Mouse (Mus musculus) intestine, embryonic 14.5 days (tissue): ENCODE results near the gene Pkp2. TPM values are rescaled to one million over a fixed set of nuclear protein-coding genes. Genes with fewer than 3 reads are reported as not detected.

Experiments used
- ATAC-seq: fragments of 200-750 bp; cut with Nextera tagmentation; replicated peaks from 2 replicates; pipeline ENCODE4 v1.8.0; 2017; ENCODE audit warnings: low read depth, moderate number of reproducible peaks, moderate TSS enrichment, moderate library complexity; ENCODE audit not compliant: low FRiP score, low TSS enrichment
- DNase-seq: peaks from one replicate; pipeline ENCODE4 v3.0.0-alpha.2; 2018; ENCODE audit warnings: low spot score
- H3K27ac ChIP-seq: fragments of 300-500 bp; sonication (generic); 2 replicates; pipeline ENCODE4 v1.5.1; 2014; ENCODE audit warnings: low read depth, mild to moderate bottlenecking, control low read depth
- H3K27me3 ChIP-seq: fragments of 300-500 bp; sonication (generic); replicated peaks from 2 replicates; pipeline ENCODE4 v1.6.1; 2014; ENCODE audit warnings: low read length, control low read depth; ENCODE audit not compliant: control insufficient read depth, insufficient read depth
- H3K36me3 ChIP-seq: fragments of 300-500 bp; sonication (generic); 2 replicates; pipeline ENCODE4 v1.6.1; 2014; ENCODE audit warnings: low read length, control low read depth; ENCODE audit not compliant: control insufficient read depth, insufficient read depth
- H3K4me1 ChIP-seq: fragments of 300-500 bp; sonication (generic); replicated peaks from 2 replicates; pipeline ENCODE4 v1.6.1; 2014; ENCODE audit warnings: low read length, control low read depth, mixed read lengths; ENCODE audit not compliant: control insufficient read depth, insufficient read depth
- H3K4me2 ChIP-seq: fragments of 300-500 bp; sonication (generic); 2 replicates; pipeline ENCODE4 v1.6.1; 2014; ENCODE audit warnings: low read length
- H3K4me3 ChIP-seq: fragments of 300-500 bp; sonication (generic); 2 replicates; pipeline ENCODE4 v1.5.1; 2014; ENCODE audit warnings: low read depth, low read length, control low read depth, mixed read lengths
- H3K9ac ChIP-seq: fragments of 300-500 bp; sonication (generic); 2 replicates; pipeline ENCODE4 v1.6.1; 2014; ENCODE audit warnings: mild to moderate bottlenecking, low read length
- H3K9me3 ChIP-seq: fragments of 300-500 bp; sonication (generic); 2 replicates; pipeline ENCODE4 v1.6.1; 2016; ENCODE audit warnings: low read length, control low read depth; ENCODE audit not compliant: control insufficient read depth
- WGBS: fragments of 180-500 bp; shearing (Covaris S2); extraction: QIAGEN DNeasy Blood & Tissue Kit; methylation state at CpG from one replicate; pipeline ENCODE4 v1.1.7; 2014; 5-methylcytosine and 5-hydroxymethylcytosine counted together
- polyA plus RNA-seq: library from polyadenylated mRNA; unstranded; fragments of >200 nt; fragmentation: Nextera tagmentation; extraction: Ambion mirVana; gene quantifications from 2 replicates; pipeline ENCODE4 v1.2.1, GENCODE M21; 2014

Gene Pkp2
- polyA plus RNA-seq, 1 experiment from 2014 or later: 23.5 TPM

- H3K9ac ChIP-seq: no peak overlapping the region
- 0 out of 2 replicates have a peak, but pooled peaks cover 2% of the 10 kb centered on the region for H3K36me3 ChIP-seq
- no peak for DNase-seq
- ATAC-seq: no peak
- WGBS: 86% methylated on average over 6 of the region's 6 CpGs
- H3K4me1 ChIP-seq: no peaks in the 10 kb centered on the region
- no peak overlapping the region for H3K4me3 ChIP-seq
- H3K4me2 ChIP-seq: no peak overlapping the region
- no peaks in the 10 kb centered on the region for H3K27me3 ChIP-seq
- no peaks in the 10 kb centered on the region for H3K9me3 ChIP-seq
- H3K27ac ChIP-seq: no peak overlapping the region
Observed at GRCm38 (mm10) chr16:16273752-16274151, 60.6 kb downstream of the Pkp2 start.

- peak within 1 kb of the TSS; percentile 90 for H3K9ac ChIP-seq
Observed at GRCm38 (mm10) chr16:16302369-16303137, 89.4 kb downstream of the Pkp2 start, which contains the start of gene Yars2. Yars2 (plus strand) TSS chr16:16302965.

GRCm38 (mm10) chr16:16303138-16303827, 90.2 kb downstream of the Pkp2 start:
- peak overlapping the region; percentile 96 for H3K4me3 ChIP-seq
- DNase-seq (peak; percentile 83), ATAC-seq (peak; percentile 69)
- peak overlapping the region; percentile 90 for H3K9ac ChIP-seq
- H3K9me3 ChIP-seq: no peaks in the 10 kb centered on the region
- peaks cover 33% of the 10 kb centered on the region for H3K36me3 ChIP-seq
- H3K27me3 ChIP-seq: no peaks in the 10 kb centered on the region
- H3K4me1 ChIP-seq: peaks cover 8% of the 10 kb centered on the region
- under 1% methylated on average over 58 of the region's 61 CpGs for WGBS
- H3K27ac ChIP-seq: peak overlapping the region; percentile 96
- H3K4me2 ChIP-seq: peak overlapping the region; percentile 71

More at GRCm38 (mm10) chr16:16302369-16303137, 89.4 kb downstream of the Pkp2 start, which contains the start of gene Yars2:
- Histone ChIP-seq H3K27me3 (no peaks in the 10 kb centered on the region), H3K4me3 (peak within 1 kb of the TSS; percentile 96), H3K9me3 (no peaks in the 10 kb centered on the region), H3K27ac (peak within 1 kb of the TSS; percentile 96), H3K4me2 (peak within 1 kb of the TSS; percentile 71), H3K36me3 (peaks cover 25% of the 10 kb centered on the region), H3K4me1 (peaks cover 8% of the 10 kb centered on the region)
- ATAC-seq (peak; percentile 98), DNase-seq (peak; percentile 89)
- under 1% methylated on average over 50 of the region's 50 CpGs for WGBS

GRCm38 (mm10) chr16:16303888-16304287, 90.8 kb downstream of the Pkp2 start:
- peak overlapping the region; percentile 71 for H3K4me2 ChIP-seq
- peak overlapping the region; percentile 96 for H3K4me3 ChIP-seq
- DNase-seq (no peak), ATAC-seq (no peak)
- peaks cover 36% of the 10 kb centered on the region for H3K36me3 ChIP-seq
- H3K4me1 ChIP-seq: peaks cover 8% of the 10 kb centered on the region
- WGBS: 18% methylated on average over 7 of the region's 7 CpGs
- H3K27me3 ChIP-seq: no peaks in the 10 kb centered on the region
- no peaks in the 10 kb centered on the region for H3K9me3 ChIP-seq
- peak overlapping the region; percentile 90 for H3K9ac ChIP-seq
- peak overlapping the region; percentile 96 for H3K27ac ChIP-seq

DNA sequence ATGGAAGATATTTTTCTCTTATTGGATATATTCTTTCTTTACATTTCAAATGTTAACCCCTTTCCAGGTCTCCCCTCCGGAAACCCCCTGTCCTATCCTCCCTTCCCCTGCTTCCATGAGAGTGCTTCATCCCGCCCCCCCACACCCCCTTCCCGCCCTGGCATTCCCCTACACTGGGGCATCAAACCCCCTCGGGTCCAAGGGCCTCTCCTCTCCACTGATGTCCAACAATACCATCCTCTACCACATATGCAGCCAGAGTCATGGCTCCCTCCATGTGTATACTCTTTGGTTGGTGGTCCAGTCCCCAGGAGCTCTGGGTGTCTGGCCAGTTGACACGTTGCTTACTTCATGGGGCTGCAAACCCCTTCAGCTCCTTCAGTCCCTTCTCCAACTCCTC, 98.2 kb downstream of the Pkp2 start:
- H3K9ac ChIP-seq: no peak overlapping the region
- H3K27ac ChIP-seq: no peak overlapping the region
- no peak overlapping the region for H3K4me3 ChIP-seq
- DNase-seq (no peak), ATAC-seq (0 out of 2 replicates have a peak, but pooled peaks have one; percentile 36)
- H3K4me1 ChIP-seq: no peaks in the 10 kb centered on the region
- peaks cover 80% of the 10 kb centered on the region for H3K36me3 ChIP-seq
- H3K27me3 ChIP-seq: no peaks in the 10 kb centered on the region
- no peaks in the 10 kb centered on the region for H3K9me3 ChIP-seq
- H3K4me2 ChIP-seq: no peak overlapping the region
- 80% methylated on average over 5 of the region's 5 CpGs for WGBS

Other genes starting within 250 kb of the Pkp2 start
- gene Yars2, start 89.6 kb downstream of the Pkp2 start, polyA plus RNA-seq: 49.5 and 51.0 TPM in 2 replicates
- 61.6 and 64.6 TPM in 2 replicates for gene Dnm1l, start 145.6 kb downstream of the Pkp2 start, polyA plus RNA-seq